Mouse (Mus musculus): Measurements from ENCODE around the gene Chsy1. TPM values are rescaled to one million over a fixed set of nuclear protein-coding genes. Genes with fewer than 3 reads are reported as not detected.
A peak's percentile ranks its signal among the peaks of the same experiment; 100 is the strongest.

Chsy1 gene
- total RNA-seq, 1 experiment from 2014 or later: 48.8 TPM

DNA sequence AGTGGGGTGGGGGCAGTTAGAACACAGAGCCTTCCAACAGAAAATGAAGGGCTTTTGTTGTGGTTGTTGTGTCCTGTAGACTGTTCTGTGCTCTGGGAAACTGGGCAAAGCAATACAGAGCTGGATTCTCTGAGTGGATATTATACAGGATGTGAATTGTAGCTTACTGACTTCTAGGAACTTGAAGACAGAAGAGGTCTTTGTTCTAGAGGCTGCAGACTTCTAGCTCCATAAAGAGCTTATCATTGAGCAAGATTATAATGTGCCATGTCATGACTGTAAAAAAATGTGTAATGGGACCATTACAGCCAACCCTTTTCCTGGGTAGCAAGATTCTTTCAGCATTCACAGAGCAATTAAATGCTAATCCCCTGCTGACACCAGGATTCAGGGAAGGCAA lies 26.9 kb downstream of the Chsy1 start:
- ATAC-seq (replicated peaks; ENCODE audit: low read depth, poor library complexity, severe bottlenecking): 0 out of 2 replicates have a peak, but pooled peaks have one; percentile 6

- no peak for ATAC-seq (replicated peaks; ENCODE audit: low read depth, poor library complexity, severe bottlenecking)
These were observed 28.0 kb downstream of the Chsy1 start for GRCm38 (mm10) chr7:66137309-66137708.

- ATAC-seq (replicated peaks; ENCODE audit: low read depth, poor library complexity, severe bottlenecking): no peak
These were observed 29.0 kb downstream of the Chsy1 start for GRCm38 (mm10) chr7:66138301-66138700.

DNA sequence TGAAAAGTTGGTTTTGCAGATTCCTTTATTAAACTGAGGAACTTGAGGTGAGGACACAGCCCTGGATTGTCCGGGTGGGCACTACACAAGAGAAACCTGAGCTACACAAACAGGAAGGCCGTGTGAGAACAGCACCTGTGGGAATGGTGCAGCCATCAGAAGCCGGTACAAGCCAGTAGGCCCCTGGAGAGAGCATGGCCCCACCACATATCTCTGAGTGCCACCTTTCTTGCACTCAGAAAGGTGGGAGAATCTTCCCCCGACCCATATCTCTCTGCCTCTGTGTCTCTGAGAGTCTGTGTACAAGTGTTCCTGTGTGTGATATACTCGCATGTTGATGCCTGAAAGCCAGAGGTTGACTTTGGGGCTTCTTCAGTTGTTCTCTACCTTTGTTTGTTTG lies 29.6 kb downstream of the Chsy1 start:
- no peak for ATAC-seq (replicated peaks; ENCODE audit: low read depth, poor library complexity, severe bottlenecking)

- ATAC-seq (replicated peaks; ENCODE audit: low read depth, poor library complexity, severe bottlenecking): peak; percentile 49
These were observed 30.8 kb downstream of the Chsy1 start for GRCm38 (mm10) chr7:66140095-66140494.

DNA sequence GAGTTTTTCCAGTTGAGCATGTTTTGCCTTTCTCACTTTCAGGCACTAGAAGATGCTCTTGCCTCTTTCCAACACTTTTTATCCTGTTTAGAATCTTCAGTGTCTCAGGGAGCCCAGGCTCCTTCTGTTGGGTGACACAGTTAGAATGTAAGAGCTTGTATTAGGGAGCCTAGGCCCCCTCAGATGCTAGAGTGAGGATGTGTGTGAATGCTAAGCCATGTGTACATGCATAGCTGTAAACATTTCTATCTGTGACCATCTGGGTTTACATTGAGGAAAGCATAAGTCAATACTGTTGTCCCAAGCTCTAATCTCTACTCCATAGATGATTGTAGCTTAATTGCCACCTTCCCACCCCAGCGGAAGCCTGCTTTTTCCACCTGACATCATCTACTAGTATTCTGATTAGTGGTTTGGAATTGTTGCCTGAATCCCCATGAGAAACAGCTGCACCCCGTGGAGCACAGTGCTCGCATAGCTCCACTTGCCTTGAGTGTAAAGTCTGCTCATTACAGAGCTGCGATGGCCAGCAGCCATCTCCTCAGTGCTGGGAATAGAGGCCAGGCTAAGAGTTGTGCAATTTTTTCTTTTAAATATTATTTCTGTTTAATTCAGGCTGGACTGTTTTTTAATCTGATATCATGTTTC lies 31.7 kb downstream of the Chsy1 start:
- no peak for ATAC-seq (replicated peaks; ENCODE audit: low read depth, poor library complexity, severe bottlenecking)

DNA sequence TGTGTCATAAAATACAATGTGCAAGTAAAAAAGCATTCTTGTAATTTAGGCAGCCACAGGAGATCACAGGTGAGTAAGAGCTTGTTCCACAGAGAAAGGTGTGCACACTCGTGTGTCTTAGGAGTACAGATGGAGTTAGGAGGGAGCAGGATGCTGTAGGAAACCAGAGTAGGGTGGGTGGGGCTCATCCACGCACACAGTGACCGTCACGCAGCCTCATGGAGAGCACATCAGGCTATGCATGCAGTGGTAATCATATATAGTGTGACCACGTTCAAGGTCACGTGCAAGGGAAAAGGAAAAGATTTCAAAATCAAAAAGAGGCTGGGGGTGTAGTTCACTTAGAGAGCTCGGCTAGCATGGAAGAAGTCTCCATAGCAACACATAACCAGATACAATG lies 33.2 kb downstream of the Chsy1 start:
- no peak for ATAC-seq (replicated peaks; ENCODE audit: low read depth, poor library complexity, severe bottlenecking)

DNA sequence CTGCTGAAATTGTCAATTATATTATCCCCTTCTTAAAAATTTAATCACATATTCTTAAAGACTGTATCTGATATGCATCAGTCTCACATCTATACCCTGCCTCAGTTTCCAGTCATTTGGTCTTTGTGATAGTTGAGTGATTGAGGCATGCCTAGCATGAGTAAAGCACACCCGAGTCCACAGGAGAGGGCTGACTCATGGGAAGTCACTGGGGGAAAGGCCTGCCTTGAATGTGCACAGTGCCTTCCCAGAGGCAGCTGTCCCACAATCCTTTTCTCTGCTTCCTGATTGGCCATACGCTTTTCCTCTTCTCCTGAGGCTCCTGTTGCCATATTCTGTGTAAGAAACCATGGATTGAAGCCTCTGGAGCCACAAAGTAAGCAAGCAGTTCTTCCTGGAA lies 35.2 kb downstream of the Chsy1 start:
- no peak for ATAC-seq (replicated peaks; ENCODE audit: low read depth, poor library complexity, severe bottlenecking)

- ATAC-seq (replicated peaks; ENCODE audit: low read depth, poor library complexity, severe bottlenecking): no peak
These were observed 37.8 kb downstream of the Chsy1 start for GRCm38 (mm10) chr7:66147156-66147555.

GRCm38 (mm10) chr7:66147816-66148215 lies 38.5 kb downstream of the Chsy1 start:
- no peak for ATAC-seq (replicated peaks; ENCODE audit: low read depth, poor library complexity, severe bottlenecking)

GRCm38 (mm10) chr7:66149506-66149905 lies 40.2 kb downstream of the Chsy1 start:
- ATAC-seq (replicated peaks; ENCODE audit: low read depth, poor library complexity, severe bottlenecking): no peak

DNA sequence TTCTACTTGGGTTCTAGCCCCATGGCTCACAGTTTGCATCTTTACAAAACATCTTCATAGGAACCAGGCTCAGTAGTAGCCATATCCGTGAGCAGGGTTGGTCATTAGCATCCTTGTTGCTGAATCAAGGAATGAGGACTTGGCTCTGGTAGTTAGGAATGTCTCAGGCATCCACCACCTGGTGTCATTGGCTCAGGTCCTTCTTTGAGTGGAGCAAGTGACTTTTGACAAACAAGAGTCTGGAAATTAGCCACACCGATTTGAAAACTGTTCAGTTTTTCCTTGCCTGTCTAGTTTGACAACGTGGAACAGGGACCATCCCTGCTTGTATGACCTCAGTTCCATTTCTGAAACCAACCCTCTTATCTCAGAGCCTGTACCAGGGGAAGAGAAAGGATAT lies 41.1 kb downstream of the Chsy1 start:
- ATAC-seq (replicated peaks; ENCODE audit: low read depth, poor library complexity, severe bottlenecking): no peak

DNA sequence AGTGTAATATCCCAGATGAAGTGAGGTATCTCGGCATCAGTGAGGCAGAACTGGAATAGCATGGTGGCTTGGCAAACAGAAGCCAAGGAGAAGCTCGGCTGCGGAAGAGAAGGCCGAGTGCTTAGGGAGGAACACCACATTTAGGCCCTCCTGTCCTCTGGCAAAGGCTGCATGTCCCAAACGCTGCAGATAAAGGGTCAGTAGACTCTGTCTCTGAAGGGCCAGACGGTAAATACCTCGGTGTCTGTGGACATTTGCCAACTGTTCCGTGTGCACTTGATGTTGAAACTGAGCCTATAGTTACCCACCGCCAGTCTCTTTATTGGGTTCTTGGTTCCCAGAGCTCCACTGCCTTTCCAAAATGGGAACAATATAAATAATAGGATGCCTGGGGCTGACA lies 48.1 kb downstream of the Chsy1 start:
- ATAC-seq (replicated peaks; ENCODE audit: low read depth, poor library complexity, severe bottlenecking): no peak

DNA sequence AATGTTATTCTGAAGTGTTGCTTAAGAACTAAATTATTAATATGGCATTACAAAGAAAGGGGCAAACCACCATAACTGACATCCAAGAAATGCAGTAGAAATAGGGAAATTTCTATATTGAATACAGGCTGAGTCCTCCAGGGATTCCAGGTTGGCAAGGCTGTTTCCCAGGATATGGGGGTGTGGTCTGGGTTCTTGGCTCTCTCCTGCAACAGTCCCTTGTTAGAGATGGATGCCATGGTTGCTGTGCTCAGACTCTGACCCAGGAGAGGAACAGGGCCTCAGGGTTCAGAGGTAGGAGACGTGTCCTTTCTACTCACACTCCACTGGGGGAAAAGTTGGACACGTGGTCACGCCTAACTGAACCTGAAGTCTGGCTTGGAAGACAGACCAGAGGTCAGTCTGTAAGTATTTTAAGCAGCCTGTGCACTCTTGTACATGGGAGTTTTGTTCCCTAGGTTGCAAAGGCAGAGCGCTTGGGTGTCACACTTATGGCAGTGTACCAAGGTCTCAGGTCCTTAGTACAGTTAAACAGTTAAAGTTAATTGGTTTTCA lies 48.6 kb downstream of the Chsy1 start:
- no peak for ATAC-seq (replicated peaks; ENCODE audit: low read depth, poor library complexity, severe bottlenecking)

DNA sequence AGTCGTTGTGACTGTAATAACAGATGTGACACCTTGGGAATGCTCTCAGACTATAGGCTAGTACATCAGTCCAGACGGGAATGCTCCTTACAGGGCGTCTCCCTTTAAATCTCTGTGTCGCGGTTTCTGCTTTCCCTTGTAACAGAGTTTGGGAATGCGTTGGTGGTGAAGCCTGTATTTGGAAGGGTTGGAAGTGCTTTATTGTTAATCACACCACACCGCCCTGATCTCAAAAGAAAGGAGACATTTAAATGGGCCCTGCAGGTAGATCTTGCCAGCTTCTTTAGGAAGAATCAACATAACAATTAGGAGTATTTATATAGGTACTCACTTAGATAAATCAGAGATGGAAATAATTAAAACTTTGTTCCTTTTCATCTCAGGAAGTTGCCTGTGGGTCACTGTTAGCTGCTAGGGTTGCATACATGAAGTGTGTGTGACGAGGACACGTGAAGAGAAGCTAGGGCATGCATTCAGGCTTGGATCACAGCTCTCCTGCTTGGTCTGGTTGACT lies 49.4 kb downstream of the Chsy1 start:
- ATAC-seq (replicated peaks; ENCODE audit: low read depth, poor library complexity, severe bottlenecking): no peak

- ATAC-seq (replicated peaks; ENCODE audit: low read depth, poor library complexity, severe bottlenecking): peak; percentile 58
These were observed 50.6 kb downstream of the Chsy1 start for GRCm38 (mm10) chr7:66159961-66160360.

DNA sequence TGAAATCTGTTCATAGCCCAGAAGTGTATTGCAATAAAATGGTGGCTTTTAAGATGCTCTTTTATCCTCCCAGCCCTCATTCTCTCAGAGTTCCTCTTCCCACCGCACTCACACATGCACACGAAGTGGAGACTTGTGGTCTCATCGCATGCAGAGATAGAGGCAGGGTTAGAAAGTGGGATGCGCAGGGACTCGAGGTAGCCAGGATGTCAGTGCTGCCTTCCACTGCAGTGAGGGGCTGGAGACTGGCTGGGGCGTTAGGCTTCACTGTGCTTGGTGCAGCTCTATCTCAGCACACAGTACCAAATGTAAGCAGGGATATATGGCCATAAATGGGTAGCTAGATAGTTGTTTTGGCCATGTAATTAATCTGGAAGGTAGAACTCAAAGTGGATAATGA lies 52.5 kb downstream of the Chsy1 start:
- no peak for ATAC-seq (replicated peaks; ENCODE audit: low read depth, poor library complexity, severe bottlenecking)

- no peak for ATAC-seq (replicated peaks; ENCODE audit: low read depth, poor library complexity, severe bottlenecking)
These were observed 53.2 kb downstream of the Chsy1 start for GRCm38 (mm10) chr7:66162489-66162888.

DNA sequence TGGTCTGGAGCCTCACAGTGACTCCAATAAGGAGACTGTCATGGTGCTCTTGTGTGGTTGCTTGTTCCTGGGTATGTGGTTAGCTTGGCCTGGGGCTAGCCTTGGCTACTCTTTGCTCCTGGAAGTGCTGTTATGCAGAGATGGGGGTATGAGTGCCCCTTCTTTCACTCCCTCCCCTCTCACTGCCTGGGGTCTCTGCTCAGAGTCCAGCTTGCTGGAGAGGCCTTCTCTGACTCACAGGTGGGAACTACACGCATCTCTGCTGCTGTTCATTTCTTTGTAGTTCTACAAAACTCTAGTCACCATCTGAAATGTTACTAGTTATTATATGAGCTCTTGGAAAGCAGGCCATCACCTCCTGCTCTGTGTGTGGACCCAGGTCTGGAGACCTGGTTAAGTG lies 53.7 kb downstream of the Chsy1 start:
- ATAC-seq (replicated peaks; ENCODE audit: low read depth, poor library complexity, severe bottlenecking): no peak

DNA sequence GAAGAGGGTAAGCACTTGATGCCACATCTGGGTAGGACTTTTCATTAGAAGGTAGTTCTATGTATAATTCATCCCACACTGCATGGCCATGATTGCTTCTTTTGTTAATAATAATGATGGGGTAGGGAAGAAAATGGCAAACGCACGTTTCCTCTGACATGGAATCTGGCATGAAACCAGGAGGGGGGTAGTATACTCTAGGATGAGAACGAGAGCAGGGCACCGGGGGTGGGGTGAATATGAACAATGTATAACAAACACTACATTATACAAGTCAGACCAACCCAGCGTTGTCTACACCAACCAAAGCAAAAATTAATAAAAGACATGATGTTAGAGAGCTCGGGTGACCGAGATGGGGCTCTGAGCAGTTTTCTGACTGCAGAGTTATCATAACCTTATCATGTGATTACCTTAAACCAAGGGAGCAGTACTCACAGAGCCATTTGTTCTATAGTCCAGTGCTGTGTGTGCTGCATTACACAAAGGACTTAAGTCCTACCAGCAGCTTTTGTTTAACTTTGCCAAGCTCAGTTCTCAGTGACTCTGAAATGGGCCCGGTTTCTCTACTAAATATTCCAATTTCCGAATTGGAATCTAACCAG lies 55.2 kb downstream of the Chsy1 start:
- no peak for ATAC-seq (replicated peaks; ENCODE audit: low read depth, poor library complexity, severe bottlenecking)

DNA sequence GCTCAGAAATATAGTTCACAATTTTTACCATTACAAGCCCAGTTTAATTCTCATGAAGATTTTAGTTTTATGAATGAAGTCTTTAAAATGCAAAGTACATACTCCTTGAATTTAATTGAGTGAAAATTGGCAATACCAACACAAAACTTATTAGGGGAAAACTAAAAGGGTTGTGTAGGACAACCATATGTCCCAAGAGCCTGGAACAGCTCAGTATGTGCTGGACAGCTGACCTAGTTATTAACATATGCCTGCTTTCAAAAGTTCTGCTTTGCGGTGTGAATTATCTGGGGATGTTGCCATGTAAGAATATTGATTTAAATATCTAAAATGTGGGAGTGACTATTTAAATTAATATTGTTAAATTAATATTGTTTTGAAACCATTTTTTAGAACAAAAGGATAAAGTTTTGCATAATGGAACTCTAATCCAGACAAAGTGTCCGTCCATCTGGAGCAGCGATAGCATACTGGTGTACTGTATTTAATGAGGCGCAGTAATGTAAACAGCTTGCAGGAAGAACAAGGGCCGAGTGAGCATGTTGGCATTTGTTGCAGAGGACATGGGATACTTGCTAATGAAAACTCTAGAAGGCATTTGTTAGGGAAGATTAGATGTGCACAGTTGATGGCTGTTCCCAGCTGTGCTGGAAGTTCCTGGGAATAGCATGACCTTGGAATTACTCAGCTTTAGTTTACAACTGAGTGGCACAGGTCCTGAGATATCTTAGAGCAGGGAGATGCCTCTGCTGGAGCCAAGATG lies 55.9 kb downstream of the Chsy1 start:
- ATAC-seq (replicated peaks; ENCODE audit: low read depth, poor library complexity, severe bottlenecking): no peak

Measured in common myeloid progenitor, adult 5-6 weeks (primary cell).